Mouse (Mus musculus) adrenal gland, postnatal 25 days (tissue): ENCODE data around the gene Arhgef3. TPM values are rescaled to one million over a fixed set of nuclear protein-coding genes. Genes with fewer than 3 reads are reported as not detected.

ENCODE experiments used
- DNase-seq: peaks from one replicate; pipeline ENCODE4 v3.0.0; 2021; ENCODE audit warnings: mixed read lengths
- total RNA-seq: library from RNA; stranded (reverse); gene quantifications from 2 replicates; pipeline ENCODE4 v1.2.3, GENCODE M21; 2021

Arhgef3 gene
- total RNA-seq, 1 experiment from 2014 or later, result 47.8 TPM

DNA sequence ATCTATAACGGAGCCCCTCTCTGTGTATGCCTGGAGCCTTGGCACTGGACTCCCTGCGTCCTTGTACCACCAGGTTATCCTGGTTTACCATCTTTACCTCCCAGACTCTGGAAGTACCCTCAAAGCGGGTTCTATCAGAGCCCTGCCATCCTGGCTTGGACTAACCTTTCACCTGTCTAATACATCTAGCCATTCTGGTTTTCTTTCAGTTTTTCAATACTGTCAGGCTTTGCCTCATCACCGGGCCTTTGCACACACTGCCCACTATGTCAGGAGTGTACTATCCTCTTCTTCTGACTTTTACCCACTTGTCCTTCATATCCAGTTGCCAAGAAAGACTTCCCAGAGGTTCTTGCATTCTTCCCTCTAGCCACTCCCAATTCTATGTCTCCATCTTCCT, 155.8 kb downstream of the Arhgef3 start:
- DNase-seq, result no peak

DNA sequence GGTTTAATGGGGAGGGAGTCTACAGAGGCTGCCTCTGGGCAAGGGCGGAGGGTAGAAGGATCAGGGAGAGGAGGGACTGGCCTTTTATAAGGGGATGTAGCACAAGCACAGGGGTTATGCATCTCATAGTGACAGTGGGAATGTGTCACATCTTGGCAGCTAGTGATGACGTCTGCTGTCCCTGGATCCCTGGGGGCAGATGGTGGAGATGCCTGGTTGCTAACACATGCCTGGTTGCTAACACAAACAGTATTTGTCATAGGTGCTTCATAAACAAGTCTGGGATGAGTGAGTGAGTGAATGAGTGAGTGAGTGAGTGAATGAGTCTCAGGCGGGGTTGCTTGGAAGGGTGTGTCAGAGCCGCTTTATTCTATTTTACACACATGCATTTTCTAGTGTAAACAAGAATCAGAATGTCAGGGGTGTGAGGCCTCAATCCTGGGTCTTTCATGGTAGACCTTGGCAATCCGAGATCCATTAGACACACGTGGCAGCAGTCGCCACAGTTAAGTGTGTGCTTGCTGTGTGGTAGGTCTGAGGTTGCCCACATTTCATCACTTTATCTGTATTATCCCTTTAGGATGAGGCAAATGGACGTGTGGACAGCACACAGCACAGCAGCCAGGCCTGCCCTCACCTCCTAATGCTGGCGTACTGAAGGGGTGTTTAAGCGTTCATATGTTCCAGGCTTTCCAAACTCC, 156.8 kb downstream of the Arhgef3 start:
- no peak for DNase-seq

DNA sequence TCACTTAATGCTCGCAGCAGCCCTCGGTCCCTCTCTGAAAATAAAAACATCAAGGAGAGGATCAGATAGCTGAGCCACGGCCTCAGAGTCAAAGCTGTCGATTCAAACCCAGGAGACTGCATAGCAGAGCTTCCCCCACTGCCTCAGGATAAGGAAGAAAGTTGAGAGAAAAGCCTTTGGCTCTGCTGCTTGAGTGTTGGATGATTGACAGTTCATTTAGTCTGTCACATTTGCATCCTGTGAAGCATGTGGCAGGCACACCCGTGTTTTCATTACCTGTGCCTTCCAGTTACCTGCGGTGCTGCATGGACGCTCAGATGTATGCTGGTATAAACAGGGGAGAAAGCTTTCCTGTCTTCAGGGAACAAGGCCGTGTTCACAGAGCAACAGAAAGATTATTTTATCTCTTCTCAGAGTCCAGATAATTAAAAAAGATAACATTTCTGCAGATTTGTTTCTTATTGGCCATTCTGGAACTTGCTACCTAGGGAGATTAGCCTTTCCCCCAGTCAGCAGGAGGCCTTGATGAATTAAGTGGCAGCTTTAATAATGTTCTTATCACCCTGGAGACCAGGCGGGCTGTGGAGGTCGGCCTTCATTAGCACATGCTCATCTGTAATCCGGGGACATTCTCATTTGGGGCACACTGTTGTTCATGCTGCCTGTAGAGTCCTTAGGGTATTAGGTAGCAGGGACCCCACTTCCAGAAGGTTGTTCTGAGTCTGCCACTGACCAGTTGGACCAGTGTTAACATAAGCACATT, 157.6 kb downstream of the Arhgef3 start:
- no peak for DNase-seq

DNA sequence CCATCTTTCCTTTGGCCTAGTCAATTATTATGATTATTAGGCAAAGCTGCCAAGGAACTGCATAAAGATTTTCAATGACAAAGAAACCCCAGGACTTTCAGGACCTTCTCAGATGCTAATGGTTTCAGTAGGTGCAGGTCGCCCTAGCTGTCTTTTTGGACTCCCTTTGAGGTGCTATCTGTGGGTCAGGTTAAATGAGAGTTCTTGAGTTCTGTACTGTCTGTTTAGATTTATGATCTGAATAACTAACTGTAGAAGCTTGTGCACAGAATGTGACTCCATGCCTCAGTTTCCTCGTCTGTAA, 158.1 kb downstream of the Arhgef3 start:
- DNase-seq, result no peak

DNA sequence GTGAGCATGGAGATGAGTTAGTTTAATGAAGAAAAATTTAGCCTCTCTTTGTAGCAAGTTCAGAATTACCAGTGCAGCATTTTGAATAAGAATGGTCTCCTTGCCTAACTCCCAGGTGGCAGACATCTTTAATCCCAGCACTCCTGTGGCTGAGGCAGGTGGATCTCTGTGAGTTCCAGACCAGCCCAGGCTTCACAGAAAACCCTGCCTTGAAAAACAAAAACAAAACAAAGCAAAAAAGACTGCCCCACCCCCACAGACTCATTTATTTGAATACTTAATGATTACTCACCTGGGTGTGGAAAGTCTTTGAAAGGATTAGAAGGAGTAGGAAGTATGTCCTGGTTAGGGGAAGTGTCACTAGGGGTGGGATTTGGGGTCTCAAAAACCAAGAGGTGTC, 158.5 kb downstream of the Arhgef3 start:
- no peak for DNase-seq

DNA sequence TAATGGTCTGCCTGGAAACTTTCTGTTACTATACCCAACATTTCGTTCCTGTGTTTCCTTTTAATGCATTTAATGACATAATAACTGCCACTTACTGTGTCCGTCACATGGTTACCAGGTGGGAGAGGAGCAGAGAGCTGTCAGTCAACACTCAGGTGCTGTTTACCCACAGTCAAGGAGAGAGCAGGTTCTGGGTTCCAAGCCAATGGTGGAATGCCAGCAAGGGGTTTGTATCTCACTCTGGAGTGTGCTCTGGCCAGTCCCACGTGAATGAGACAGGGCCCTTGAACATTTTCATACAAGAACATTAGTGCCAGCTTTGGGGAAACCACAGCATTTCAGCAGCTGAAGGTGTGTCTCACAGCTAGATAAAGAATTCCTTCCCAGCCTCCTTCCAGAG, 162.6 kb downstream of the Arhgef3 start:
- DNase-seq, result no peak

DNA sequence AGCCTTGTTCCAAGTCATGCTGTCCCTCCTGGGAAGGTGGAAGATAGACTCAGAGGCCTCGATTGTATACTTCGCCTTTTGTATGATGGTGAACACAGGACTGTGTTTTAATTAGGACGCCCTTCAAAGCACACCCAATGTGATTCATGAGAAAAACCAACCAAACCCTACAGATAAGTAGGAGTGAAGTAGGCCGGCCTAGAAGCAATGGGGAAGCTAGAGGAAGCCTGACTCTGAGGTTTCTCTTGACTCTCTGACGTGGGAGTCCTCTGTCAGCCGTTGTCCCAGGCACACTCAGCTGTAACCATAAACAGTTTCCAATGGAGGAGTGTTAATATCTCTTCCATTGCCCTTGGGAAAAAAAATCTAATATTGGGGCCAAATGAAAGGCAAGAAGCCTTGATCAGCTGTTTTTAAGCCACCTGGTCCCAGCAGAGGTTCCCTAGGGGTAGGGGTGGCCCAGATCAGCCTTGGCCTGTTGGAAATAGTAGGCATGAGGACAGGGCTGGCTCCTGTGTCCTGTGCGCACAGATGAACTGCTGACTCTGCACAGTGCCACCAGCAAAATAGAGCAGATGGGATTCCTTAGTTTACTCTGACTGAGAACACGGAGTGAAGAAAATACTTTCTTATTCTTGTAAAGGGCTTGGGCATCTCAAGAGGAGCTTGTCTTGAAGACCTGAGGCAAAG, 165.6 kb downstream of the Arhgef3 start:
- no peak for DNase-seq

DNA sequence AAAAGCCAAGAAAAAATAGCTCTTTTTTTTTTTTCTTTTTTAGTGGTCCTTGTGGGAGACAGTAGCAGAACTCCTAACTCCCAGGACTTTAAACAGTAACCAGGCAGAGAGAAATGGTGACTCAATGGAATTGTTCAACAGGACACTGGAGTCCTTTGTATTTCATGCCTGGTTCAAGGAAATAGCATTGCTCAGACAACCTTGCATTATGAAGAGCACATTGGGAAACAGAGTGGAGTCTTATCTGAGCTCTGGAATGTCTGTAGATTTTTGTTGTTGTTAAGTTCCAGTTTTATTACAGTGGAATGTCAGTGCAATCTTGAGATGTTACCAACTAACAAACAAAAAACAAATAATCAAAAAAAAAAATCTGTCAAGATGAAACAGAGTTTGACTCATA, 169.3 kb downstream of the Arhgef3 start:
- no peak for DNase-seq

DNA sequence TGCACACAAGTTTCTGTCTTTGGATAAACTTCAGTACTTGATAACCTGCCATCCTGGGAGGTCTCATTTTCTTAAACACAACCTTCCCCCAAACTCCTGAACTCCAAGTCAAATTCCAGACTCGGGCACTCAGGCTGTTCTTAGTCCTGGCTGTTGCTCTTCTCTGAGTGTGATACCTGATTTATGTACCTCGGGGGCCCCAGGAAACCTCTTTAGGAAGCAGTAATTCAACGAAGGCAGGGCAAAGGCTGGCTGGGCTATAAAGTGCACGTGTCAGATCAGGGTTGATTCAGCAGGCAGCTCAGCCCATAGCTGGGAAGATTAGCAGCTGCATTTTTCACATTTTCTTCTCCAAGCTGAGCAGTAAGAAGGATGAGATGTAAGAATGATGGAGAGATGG, 171.5 kb downstream of the Arhgef3 start:
- no peak for DNase-seq

DNA sequence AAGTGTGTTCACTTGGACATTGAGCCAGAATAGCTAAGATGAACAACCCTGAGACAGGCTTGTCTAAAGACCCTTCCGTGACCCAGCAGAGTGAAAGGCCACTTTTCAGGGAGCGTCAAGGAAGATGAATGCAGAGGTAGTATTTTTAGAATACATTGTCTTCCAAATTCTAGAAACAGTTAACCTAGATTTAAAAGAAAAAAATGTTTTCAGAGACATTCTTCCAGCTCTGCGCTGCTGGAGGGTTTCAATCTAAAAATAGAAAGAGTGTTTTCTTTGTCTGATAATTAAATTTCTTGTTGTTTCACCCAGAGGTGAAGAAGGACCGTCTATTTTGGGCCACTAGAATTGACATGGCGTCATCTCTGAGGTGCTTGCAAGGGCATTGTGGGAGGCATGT, 174.4 kb downstream of the Arhgef3 start:
- no peak for DNase-seq

DNA sequence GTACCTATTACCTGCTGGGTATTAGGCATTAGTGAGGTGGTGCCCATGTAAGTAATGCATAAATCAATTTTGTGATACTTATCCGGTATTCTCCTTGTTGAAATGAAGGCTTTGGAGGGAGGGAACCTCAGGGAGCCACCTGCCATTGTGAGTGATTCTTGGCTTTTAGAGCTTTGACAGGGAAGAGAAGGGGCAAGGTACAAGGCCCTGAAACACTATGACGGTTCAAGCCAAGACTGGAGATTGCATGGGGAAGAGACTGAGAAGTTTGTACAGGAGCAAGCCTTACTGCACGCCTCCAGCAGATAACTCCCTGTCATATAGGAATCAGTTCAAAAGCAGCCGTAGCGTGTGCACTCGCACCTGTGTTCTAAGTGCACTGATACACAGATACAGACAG, 177.4 kb downstream of the Arhgef3 start:
- DNase-seq, result no peak

DNA sequence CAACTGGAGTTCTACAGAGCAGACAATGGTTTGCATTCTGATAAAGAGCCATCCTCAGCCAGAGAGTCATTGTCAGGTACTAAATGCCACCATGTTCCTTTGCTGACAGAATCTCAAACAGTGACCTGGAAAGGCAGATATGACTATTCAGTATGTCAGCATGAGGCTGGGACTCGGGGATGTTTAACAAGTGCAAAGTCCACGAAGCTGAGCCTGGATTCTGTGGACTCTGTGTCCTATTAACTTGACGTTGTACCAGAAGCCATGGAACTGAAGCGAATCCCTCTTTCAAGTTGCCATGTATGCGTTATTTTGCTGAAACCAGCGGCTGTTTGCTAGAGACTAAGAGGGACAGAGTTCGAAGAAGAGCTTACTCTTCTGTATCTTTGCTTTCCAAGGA, 181.1 kb downstream of the Arhgef3 start:
- DNase-seq, result no peak

DNA sequence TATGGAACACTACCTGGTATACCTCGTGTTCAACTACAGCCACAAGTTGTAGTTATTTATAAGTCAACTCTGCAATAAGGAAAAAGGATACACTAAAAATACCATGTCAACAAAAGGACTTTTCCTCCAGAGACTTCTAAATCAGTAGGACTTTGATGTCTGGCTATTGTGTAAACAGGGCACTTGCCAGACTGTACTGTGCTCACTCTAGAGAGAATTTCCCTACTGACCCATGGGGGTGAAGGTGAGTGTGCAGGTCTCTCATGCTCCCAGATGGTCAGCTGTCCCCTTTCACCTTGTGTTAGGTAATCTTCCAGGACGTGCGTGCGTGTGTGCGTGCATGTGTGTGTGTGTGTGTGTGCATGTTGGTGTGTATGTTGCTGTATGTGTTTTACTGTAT, 182.3 kb downstream of the Arhgef3 start:
- DNase-seq, result no peak

DNA sequence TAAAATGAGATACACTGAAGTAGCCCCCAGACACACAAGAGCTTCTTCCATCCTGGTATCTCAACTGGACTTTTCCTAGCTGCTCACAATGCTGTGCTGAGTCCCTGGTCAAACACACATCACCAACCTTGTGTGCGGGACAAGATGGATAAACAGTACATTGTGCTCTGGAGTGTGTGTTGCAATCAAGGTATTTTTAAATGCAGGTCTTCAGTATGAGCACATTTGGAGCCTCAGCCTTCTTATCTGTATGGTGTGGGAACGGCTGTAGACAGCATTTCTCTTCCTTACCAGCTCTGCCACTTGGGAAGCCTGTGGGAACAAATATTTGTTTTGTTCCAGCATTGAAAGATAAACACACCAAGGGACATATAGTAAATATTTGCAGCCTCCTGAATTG, 184.2 kb downstream of the Arhgef3 start:
- no peak for DNase-seq

DNA sequence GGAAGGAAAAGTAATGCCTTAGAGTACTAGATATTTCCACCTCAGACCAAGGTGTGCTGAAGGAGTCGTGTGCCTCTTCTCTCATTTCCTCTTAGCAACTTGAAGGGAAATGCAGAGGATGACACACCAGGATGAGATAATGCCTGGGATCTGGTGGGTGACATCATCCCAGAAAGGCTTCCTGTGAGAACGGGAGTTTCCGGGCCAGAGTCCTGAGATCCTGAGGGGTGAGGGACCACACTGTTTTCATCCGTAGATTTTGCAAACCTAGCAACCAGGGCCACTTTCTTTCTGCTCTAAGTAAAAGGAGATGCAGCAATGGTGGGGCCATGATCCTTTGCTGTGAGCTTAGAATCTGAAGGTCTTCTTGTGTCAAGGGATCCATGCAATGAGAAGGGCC, 185.0 kb downstream of the Arhgef3 start:
- DNase-seq, result no peak

DNA sequence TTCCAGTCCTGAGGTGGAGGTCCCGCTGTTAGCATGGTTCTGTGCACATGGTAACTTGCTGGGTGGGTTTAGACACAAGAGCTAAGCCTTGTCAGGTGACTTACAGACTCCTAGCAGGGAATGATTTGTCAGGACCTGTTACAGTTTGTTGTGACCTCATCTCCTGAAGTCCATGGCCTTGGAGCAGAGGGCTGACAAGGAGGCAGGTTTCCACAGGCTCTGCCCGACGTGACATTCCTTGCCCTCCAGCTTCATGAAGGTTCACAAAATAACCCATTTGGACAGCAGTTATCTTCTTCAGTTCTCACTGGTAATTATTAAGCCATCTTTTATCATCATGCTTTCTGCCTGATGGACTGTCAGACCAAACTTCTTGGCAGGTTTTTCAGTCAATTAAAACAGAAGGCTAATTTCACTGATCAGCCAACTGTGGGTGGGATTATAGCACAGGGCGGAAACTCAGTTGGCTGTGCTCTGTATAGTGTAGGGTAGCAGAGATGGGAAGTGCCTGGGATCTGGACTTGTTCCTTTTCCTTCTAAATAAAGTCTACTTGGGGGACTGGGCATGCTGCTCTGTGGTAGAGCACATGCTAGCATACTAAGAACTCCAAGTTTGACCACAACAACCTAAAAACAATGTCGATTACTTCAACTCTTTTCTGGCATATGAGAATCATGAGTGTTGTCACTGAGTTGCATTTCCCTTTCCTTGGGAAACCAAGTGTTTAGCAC, 187.2 kb downstream of the Arhgef3 start:
- DNase-seq, result no peak

DNA sequence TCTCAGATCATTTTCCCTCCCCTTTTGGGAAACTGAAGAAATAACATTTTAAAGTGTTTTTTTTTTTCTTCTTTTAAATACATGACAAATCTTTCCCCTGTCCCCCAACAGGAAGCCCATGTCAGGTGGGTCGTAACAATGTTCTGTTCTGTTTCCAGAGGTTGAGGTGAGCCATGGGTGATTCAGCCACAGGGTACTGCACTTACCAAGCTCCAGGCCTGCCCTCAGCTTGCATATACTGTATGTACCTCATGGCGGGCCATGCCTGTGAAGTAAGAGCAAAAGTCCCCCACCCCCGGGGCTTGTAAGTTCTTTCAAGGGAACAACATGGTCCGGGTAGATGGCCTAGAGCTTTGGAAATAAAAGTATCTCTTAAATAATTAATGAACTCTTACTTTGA, 188.6 kb downstream of the Arhgef3 start:
- DNase-seq, result no peak

DNA sequence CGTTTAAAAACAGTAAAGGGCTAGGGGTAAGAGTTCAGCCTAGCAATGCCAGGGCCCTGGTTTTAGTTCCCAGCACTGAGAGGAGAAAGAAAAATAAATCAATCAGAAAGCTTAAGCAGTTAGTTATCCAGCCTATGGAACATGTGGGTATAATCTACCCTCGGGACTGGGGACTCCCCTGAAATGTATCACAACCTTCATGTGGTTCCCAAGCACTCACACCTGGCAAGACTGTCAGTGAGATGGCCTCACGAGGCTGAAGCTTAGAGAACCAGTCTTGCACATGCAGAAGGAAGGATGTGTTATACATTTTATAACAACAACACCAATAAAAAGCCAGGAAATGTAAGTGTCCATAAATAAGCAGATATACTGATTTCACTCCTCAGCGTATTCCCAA, 189.7 kb downstream of the Arhgef3 start:
- no peak for DNase-seq

DNA sequence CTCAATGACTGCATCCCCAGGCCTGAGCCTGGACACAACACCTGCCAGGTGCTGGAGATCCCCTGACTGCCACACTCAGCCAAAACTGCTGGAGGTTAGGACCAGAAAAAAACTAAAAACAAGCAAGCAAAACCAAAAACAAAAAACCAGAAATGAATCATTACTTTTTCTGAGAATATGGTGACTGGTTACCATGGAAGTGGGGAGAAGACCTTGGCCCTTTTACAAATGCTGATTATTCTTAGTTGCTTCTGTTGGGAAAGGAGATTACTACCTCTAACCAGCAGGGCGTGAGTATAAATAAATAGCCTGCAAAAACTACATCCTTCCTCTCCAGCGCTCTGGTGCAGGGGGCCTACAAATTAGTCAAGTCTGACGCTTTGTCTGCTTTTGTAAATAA, 194.1 kb downstream of the Arhgef3 start:
- DNase-seq, result no peak

DNA sequence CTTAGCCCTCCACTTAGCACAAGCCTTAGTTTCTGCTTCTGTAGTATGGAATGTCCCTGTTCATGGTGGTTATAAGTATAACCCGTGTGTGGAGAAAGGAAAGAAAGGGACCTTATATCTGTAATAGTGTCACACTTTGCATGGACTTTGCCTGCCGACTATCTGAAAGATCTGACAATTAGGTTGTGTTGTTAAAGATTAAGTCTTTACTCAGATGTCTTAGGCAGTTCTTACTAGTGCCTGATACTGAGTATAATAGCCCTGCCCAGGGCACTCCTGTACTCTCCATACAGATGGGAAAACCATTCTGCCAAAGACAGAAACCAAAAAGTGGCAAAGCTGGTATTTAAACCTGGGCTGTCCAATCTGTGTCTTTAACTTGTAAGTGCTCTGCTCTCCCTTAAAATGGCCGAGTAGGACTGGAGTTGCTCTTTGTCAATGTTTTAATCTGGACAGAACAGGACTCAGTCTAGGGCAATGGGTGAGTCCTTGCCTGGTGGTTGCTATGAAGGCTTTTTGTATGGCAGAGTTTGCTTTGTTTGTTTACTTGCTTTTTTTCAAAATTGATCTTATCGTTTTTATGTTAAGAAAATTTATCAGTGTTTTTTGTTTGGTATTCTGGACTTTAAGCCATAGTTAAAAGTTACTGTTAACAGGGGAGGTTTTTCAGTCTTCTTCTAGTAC, 196.0 kb downstream of the Arhgef3 start:
- DNase-seq, result no peak

DNA sequence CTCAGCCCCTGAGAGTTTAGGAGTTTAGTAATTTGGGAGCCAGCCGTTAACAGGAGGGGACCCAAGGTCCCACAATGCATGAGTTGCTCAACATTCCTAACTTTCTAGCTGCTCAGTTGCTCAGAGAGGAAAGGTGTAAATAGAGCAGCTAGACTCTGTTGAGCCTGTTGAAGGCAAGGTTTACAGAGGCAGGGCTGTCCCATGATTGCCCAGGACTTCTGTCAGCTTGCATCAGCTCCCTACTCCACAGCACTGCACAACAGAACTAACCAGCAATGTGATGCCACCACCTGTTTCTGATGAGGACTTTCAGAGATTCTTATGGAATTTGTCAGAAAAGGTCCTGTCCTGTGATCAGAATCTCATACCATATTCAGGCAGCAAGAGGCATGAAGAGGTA, 197.7 kb downstream of the Arhgef3 start:
- no peak for DNase-seq

DNA sequence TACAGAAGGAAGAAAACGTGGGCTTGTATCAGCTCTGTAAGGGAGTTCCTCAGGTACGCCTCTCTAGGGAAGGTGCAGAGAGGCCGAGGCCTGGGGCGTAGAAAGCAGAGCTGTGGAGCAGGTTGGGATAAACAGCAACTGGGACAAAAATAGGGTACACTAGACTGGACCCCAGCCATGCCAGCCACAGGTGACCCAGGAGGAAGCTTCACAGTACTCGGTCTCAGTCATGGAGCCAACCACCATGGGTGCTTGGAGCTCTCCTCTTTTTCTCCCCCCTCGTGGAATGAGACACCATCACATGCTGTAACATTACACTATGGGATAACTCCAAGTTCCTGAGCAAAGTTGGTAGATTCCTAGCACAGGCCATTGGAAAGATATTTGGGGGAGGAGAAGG, 201.0 kb downstream of the Arhgef3 start:
- DNase-seq, result no peak

DNA sequence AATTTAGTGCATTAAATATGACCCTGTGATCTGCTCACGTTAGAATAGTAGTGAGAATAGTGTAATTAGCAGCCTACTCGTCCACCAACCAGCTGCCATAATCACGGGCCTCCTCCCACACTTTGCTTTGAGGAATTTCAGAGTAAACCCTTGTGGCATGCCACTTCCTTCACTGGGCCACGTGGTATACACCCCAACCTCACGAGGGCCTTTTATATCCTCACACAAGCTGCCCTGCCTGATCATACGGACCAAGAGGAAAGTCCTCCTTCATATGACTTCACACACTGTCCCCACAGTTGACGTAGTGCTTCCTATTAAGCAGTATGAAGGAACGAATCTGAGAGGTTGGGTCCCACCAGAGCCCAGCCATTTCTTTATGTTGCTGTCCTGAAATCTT, 202.4 kb downstream of the Arhgef3 start:
- no peak for DNase-seq
